Mouse (Mus musculus) ES-E14 (cell line): Measurements from ENCODE around the gene L3mbtl3. TPM values are rescaled to one million over a fixed set of nuclear protein-coding genes. Genes with fewer than 3 reads are reported as not detected.

Source experiments
- DNase-seq: peaks from one replicate; pipeline ENCODE4 v3.0.0-alpha.2; 2013; ENCODE audit warnings: low read depth, low spot score
- H3K27ac ChIP-seq: 2 replicates; pipeline ENCODE4 v1.5.1; 2012; ENCODE audit warnings: low read depth, mild to moderate bottlenecking, low read length, moderate library complexity, mixed read lengths; ENCODE audit not compliant: poor library complexity, insufficient read depth, severe bottlenecking
- H3K36me3 ChIP-seq: 2 replicates; pipeline ENCODE4 v1.6.1; 2012; ENCODE audit warnings: mild to moderate bottlenecking, low read length, moderate library complexity, mixed read lengths; ENCODE audit not compliant: control insufficient read depth, poor library complexity, insufficient read depth, severe bottlenecking
- H3K4me1 ChIP-seq, 2 experiments: fragments of 150-350 bp in 1 of 2; sonication (generic) in 1 of 2; 2 replicates each; pipeline ENCODE4 v1.6.1; 2012; ENCODE audit warnings: low read length in 2 of 2, mild to moderate bottlenecking in 1 of 2, mixed read lengths in 1 of 2; ENCODE audit not compliant: control insufficient read depth in 2 of 2, insufficient read depth in 2 of 2, poor library complexity in 1 of 2
- H3K4me3 ChIP-seq, 2 experiments: fragments of 150-350 bp in 1 of 2; sonication (generic) in 1 of 2; 2 replicates each; pipeline ENCODE4 v1.5.1; 2012; ENCODE audit warnings: low read length in 2 of 2, low read depth in 1 of 2, mild to moderate bottlenecking in 1 of 2, mixed read lengths in 1 of 2; ENCODE audit not compliant: insufficient read depth in 1 of 2, poor library complexity in 1 of 2, severe bottlenecking in 1 of 2
- H3K9ac ChIP-seq: 2 replicates; pipeline ENCODE4 v1.6.1; 2012; ENCODE audit warnings: low read depth, mild to moderate bottlenecking, low read length, mixed read lengths; ENCODE audit not compliant: poor library complexity, insufficient read depth, severe bottlenecking
- H3K9me3 ChIP-seq: fragments of 150-350 bp; sonication (generic); 2 replicates; pipeline ENCODE4 v1.6.1; 2012; ENCODE audit warnings: low read depth, mild to moderate bottlenecking, low read length; ENCODE audit not compliant: control insufficient read depth, insufficient read depth
- CHD2 ChIP-seq: IDR thresholded peaks from 2 replicates; pipeline ENCODE4 v1.6.1; 2014; ENCODE audit warnings: mild to moderate bottlenecking, low read depth, low read length, inconsistent platforms
- HCFC1 ChIP-seq: IDR thresholded peaks from 2 replicates; pipeline ENCODE4 v1.6.1; 2012; ENCODE audit warnings: low read length, inconsistent platforms, borderline replicate concordance; ENCODE audit not compliant: insufficient read depth
- MAFK ChIP-seq: IDR thresholded peaks from 2 replicates; pipeline ENCODE4 v1.6.1; 2014; ENCODE audit warnings: mild to moderate bottlenecking, low read depth, low read length, inconsistent platforms; ENCODE audit not compliant: insufficient read depth
- ZC3H11A ChIP-seq: IDR thresholded peaks from 2 replicates; pipeline ENCODE4 v1.6.1; 2012; ENCODE audit warnings: low read depth, mild to moderate bottlenecking, inconsistent platforms, low read length, borderline replicate concordance
- ZNF384 ChIP-seq: IDR thresholded peaks from 2 replicates; pipeline ENCODE4 v1.6.1; 2012; ENCODE audit warnings: low read depth, low read length, inconsistent platforms
- in situ Hi-C, 2 experiments: fragments of 600-800 bp; cut with MboI; formaldehyde crosslinking; loops; one replicate each; pipeline ENCODE4 v1.15.1; 2025; ENCODE audit warnings: low sequenced_read_pairs in 2 of 2, inconsistent platforms in 1 of 2; ENCODE audit not compliant: unreplicated experiment in 2 of 2
- total RNA-seq: library from RNA; depleted of rRNA; stranded (reverse); fragments of 300-350 nt; gene quantifications from 2 replicates; pipeline ENCODE4 v1.2.3, GENCODE M21; 2012

L3mbtl3 gene
- total RNA-seq, 1 experiment = 6.0 TPM

GRCm38 (mm10) chr10:26327691-26328542 lies 47.9 kb downstream of the L3mbtl3 start:
- no peak for TF ChIP-seq CHD2
- TF ChIP-seq HCFC1 = no peak
- TF ChIP-seq ZNF384 = no peak
- no peak for TF ChIP-seq ZC3H11A
- no peak for TF ChIP-seq MAFK
- Histone ChIP-seq H3K9ac (no peak overlapping the region), H3K27ac (no peak overlapping the region), H3K9me3 (no peaks in the 10 kb centered on the region), H3K4me3 (no peak overlapping the region), H3K36me3 (no peaks in the 10 kb centered on the region), H3K4me1 (peaks cover 0 to 2% of the 10 kb centered on the region in 2 experiments; a peak in 2 of 4 replicates)
- in situ Hi-C loops = no loop called here
- DNase-seq = no peak

GRCm38 (mm10) chr10:26327291-26327690 lies 48.5 kb downstream of the L3mbtl3 start:
- in situ Hi-C loops = no loop called here
- no peak for DNase-seq
- Histone ChIP-seq H3K4me1 (no peaks in the 10 kb centered on the region), H3K9me3 (no peaks in the 10 kb centered on the region), H3K27ac (no peak overlapping the region), H3K4me3 (no peak overlapping the region), H3K9ac (no peak overlapping the region), H3K36me3 (no peaks in the 10 kb centered on the region)
- no peak for TF ChIP-seq MAFK

- Histone ChIP-seq H3K4me1 (no peaks in the 10 kb centered on the region; a peak in 1 of 4 replicates), H3K9ac (no peak overlapping the region), H3K9me3 (no peaks in the 10 kb centered on the region), H3K36me3 (no peaks in the 10 kb centered on the region), H3K27ac (no peak overlapping the region), H3K4me3 (no peak overlapping the region)
- no peak for DNase-seq
- in situ Hi-C loops = no loop called here
- TF ChIP-seq ZC3H11A = no peak
Measured at GRCm38 (mm10) chr10:26325320-26325719, 50.5 kb downstream of the L3mbtl3 start.

GRCm38 (mm10) chr10:26322344-26323051 lies 53.3 kb downstream of the L3mbtl3 start:
- no peaks in the 10 kb centered on the region for H3K9me3 ChIP-seq
- no peak for DNase-seq
- H3K4me1 ChIP-seq = no peaks in the 10 kb centered on the region; a peak in 1 of 4 replicates
- in situ Hi-C loops = no loop called here
- no peak overlapping the region for H3K9ac ChIP-seq
- TF ChIP-seq CHD2 = no peak
- TF ChIP-seq ZNF384 = no peak
- no peak for TF ChIP-seq ZC3H11A
- TF ChIP-seq HCFC1 = no peak
- no peak for TF ChIP-seq MAFK
- H3K4me3 ChIP-seq = no peak overlapping the region
- no peak overlapping the region for H3K27ac ChIP-seq
- no peaks in the 10 kb centered on the region for H3K36me3 ChIP-seq
